Comparison of ENCODE assay signal across 18 mouse cellular contexts in genomic region chr2:173796674-173796963, GRCm38 (mm10).
"Had no signal": no experiment of that assay in that cellular context is flagged by ENCODE, and none has a peak within 500 bp of the region (broad histone marks: within the 10 kb centered on the region; RNA-seq: fewer than 3 reads in every experiment).

No protein-coding gene starts in this region.

- H3K27me3 ChIP-seq: lung, embryonic 15.5 days; midbrain, embryonic 13.5 days; midbrain, embryonic 15.5 days; neural tube, embryonic 12.5 days had no signal

- ATAC-seq: liver, postnatal 0 days; lung, postnatal 0 days; midbrain, embryonic 13.5 days; midbrain, embryonic 15.5 days had no signal

- H3K9me3 ChIP-seq: lung, embryonic 15.5 days; megakaryocyte, embryonic 14.5 days; midbrain, embryonic 13.5 days; midbrain, embryonic 15.5 days; neural tube, embryonic 12.5 days had no signal

- H3K4me2 ChIP-seq: lung, embryonic 15.5 days; midbrain, embryonic 11.5 days; midbrain, embryonic 13.5 days; midbrain, embryonic 15.5 days; neural tube, embryonic 12.5 days had no signal

- DNase-seq: liver, postnatal 0 days; lung, adult 2 months; lung, postnatal 14 days; lung, postnatal 36 days; right cerebral cortex, adult 18-20 months; right cerebral cortex, postnatal 4 days; spleen, adult 18-20 months; thymus, adult 18-20 months; thymus, postnatal 14 days; thymus, postnatal 36 days had no signal

- H3K9ac ChIP-seq: liver, postnatal 0 days; lung, embryonic 15.5 days; midbrain, embryonic 13.5 days; midbrain, embryonic 15.5 days; neural tube, embryonic 12.5 days had no signal

- H3K36me3 ChIP-seq: lung, embryonic 15.5 days; midbrain, embryonic 13.5 days; midbrain, embryonic 15.5 days; neural tube, embryonic 12.5 days had no signal

- H3K4me3 ChIP-seq: lung, embryonic 15.5 days; megakaryocyte, embryonic 14.5 days; midbrain, embryonic 13.5 days; midbrain, embryonic 15.5 days; neural tube, embryonic 12.5 days had no signal

- H3K27ac ChIP-seq: lung, embryonic 15.5 days; macrophage; midbrain, embryonic 13.5 days; midbrain, embryonic 15.5 days; neural tube, embryonic 12.5 days had no signal
